Mouse (Mus musculus): ENCODE results near the gene Serpina5. TPM values are rescaled to one million over a fixed set of nuclear protein-coding genes. Genes with fewer than 3 reads are reported as not detected.
"Not testable (repeated sequence)": the region's sequence is repeated elsewhere in the genome, so short reads cannot be mapped to it uniquely, and the experiment has no call there.

The Serpina5 gene
- polyA plus RNA-seq, 1 experiment from 2014 or later: 0.07 TPM

DNA sequence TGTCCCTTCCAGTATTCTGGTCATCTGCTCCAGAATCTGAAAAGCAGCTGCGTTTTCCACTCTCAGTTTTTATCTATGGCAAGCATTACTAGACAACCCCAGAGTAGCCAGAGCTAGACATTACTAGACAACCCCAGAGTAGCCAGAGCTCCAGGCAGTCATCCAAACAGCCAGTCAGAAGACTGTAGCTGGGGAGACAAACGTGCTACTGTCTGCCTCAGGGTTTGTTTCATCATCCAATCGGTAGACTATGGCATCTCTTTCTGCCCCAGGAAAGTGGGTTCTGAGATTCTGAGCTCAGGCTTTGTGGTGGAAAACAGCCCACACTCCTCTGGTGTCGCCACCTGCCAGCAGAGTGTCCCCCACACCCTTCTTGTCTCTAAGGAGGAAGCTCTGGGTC lies 33.4 kb upstream of the Serpina5 start:
- H3K27me3 ChIP-seq (ENCODE audit: insufficient read depth, low read length): no peaks in the 10 kb centered on the region
- WGBS: 34% methylated on average over 4 of the region's 4 CpGs
- ATAC-seq (ENCODE audit: low FRiP score, low TSS enrichment): peak; percentile 58; the same call in 1 of the 2 replicates
- H3K4me2 ChIP-seq (replicated peaks; ENCODE audit: low read depth, low read length): peak overlapping the region; percentile 26
- no peaks in the 10 kb centered on the region for H3K9me3 ChIP-seq (ENCODE audit: low read length)
- H3K4me3 ChIP-seq (ENCODE audit: low read length): peak overlapping the region; percentile 32
- no peaks in the 10 kb centered on the region for H3K4me1 ChIP-seq (ENCODE audit: insufficient read depth, low read length)
- no peaks in the 10 kb centered on the region for H3K36me3 ChIP-seq (ENCODE audit: insufficient read depth, low read length)
- no peak overlapping the region for H3K27ac ChIP-seq (ENCODE audit: low read length)
- 0 out of 2 replicates have a peak overlapping the region, but pooled peaks have one; percentile 40 for H3K9ac ChIP-seq (replicated peaks; ENCODE audit: low read length)

DNA sequence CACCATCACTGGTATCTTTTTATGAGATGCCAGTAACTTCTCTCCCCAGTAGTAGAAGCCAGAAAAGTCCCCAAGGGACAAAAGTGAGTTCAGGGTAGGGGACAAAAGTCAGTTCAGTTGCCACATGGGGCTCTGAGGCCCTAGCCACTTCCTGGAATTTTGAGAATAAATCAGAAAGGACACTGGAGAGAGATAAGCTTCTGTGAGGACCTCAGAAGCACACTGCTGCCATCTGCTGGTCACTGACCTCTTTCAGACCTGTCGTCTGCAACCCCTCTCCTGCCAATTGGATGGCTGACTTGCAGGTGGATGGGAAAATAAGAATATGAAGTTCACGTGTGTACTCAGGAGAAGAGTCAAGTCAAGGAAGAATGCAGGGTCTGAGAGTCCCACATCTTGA lies 31.3 kb upstream of the Serpina5 start:
- peak; percentile 36; the same call in 1 of the 2 replicates for ATAC-seq (ENCODE audit: low FRiP score, low TSS enrichment)
- no peaks in the 10 kb centered on the region for H3K36me3 ChIP-seq (ENCODE audit: insufficient read depth, low read length)

GRCm38 (mm10) chr12:104071708-104072107 lies 29.2 kb upstream of the Serpina5 start:
- no peak overlapping the region for H3K4me3 ChIP-seq (ENCODE audit: low read length)
- no peaks in the 10 kb centered on the region for H3K4me1 ChIP-seq (ENCODE audit: insufficient read depth, low read length)
- 38% methylated on average over 1 of the region's 1 CpGs for WGBS
- no peaks in the 10 kb centered on the region for H3K9me3 ChIP-seq (ENCODE audit: low read length)
- H3K27ac ChIP-seq (ENCODE audit: low read length): no peak overlapping the region
- no peak for ATAC-seq (ENCODE audit: low FRiP score, low TSS enrichment)
- H3K27me3 ChIP-seq (ENCODE audit: insufficient read depth, low read length): no peaks in the 10 kb centered on the region
- no peak overlapping the region for H3K9ac ChIP-seq (replicated peaks; ENCODE audit: low read length)
- H3K4me2 ChIP-seq (replicated peaks; ENCODE audit: low read depth, low read length): no peak overlapping the region
- H3K36me3 ChIP-seq (ENCODE audit: insufficient read depth, low read length): no peaks in the 10 kb centered on the region

More for the DNA sequence above, 31.3 kb upstream of the Serpina5 start:
- H3K4me2 ChIP-seq (replicated peaks; ENCODE audit: low read depth, low read length): no peak overlapping the region
- H3K27me3 ChIP-seq (ENCODE audit: insufficient read depth, low read length): no peaks in the 10 kb centered on the region
- no peak overlapping the region for H3K4me3 ChIP-seq (ENCODE audit: low read length)
- no peaks in the 10 kb centered on the region for H3K9me3 ChIP-seq (ENCODE audit: low read length)
- no peak overlapping the region for H3K27ac ChIP-seq (ENCODE audit: low read length)
- no peak overlapping the region for H3K9ac ChIP-seq (replicated peaks; ENCODE audit: low read length)
- no peaks in the 10 kb centered on the region for H3K4me1 ChIP-seq (ENCODE audit: insufficient read depth, low read length)
- WGBS: 7% methylated on average over 2 of the region's 2 CpGs

DNA sequence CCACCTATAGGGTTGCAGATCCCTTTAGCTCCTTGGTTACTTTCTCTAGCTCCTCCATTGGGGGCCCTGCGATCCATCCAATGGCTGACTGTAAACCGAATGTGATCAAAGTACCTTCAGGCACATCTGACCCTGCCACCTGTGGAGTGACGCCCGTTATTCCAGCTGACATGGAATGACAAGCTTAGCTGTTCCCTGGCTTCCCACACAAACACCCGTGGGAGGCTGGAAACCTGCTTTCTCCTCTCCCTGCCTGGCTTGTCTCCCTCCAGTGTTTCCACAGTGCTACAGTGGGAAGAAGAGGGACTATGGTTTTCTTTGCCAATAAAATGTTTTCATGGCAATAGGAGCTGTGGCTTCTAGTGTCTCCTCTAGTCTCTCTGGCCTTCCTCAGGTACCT lies 28.6 kb upstream of the Serpina5 start:
- 55% methylated on average over 5 of the region's 5 CpGs for WGBS
- H3K36me3 ChIP-seq (ENCODE audit: insufficient read depth, low read length): no peaks in the 10 kb centered on the region
- no peak overlapping the region for H3K9ac ChIP-seq (replicated peaks; ENCODE audit: low read length)
- ATAC-seq (ENCODE audit: low FRiP score, low TSS enrichment): no peak
- no peak overlapping the region for H3K4me3 ChIP-seq (ENCODE audit: low read length)
- H3K27ac ChIP-seq (ENCODE audit: low read length): no peak overlapping the region
- H3K4me1 ChIP-seq (ENCODE audit: insufficient read depth, low read length): no peaks in the 10 kb centered on the region
- H3K4me2 ChIP-seq (replicated peaks; ENCODE audit: low read depth, low read length): no peak overlapping the region
- H3K27me3 ChIP-seq (ENCODE audit: insufficient read depth, low read length): no peaks in the 10 kb centered on the region
- H3K9me3 ChIP-seq (ENCODE audit: low read length): no peaks in the 10 kb centered on the region

DNA sequence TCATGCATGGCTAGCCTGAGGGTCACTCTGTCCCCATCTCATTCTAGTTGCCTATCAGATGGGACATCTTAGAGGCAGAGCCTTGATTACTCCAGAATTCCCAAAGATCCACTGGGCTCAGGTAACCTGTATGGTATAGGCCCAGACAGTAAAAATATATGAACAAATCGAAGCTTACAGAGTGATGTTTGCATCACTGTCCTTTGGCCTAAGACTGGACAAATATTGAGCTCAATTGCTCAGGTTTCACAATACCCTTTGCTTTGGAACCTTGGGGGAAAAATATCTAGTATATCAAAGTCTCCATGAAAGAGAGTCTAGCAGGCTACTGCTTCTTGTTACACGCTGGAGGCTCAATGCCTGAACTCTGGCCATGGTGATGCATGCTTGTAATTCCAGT lies 10.8 kb upstream of the Serpina5 start:
- H3K36me3 ChIP-seq (ENCODE audit: insufficient read depth, low read length): no peaks in the 10 kb centered on the region
- no peaks in the 10 kb centered on the region for H3K27me3 ChIP-seq (ENCODE audit: insufficient read depth, low read length)
- H3K4me2 ChIP-seq (replicated peaks; ENCODE audit: low read depth, low read length): no peak overlapping the region
- 70% methylated on average over 2 of the region's 2 CpGs for WGBS
- H3K4me1 ChIP-seq (ENCODE audit: insufficient read depth, low read length): no peaks in the 10 kb centered on the region
- H3K9ac ChIP-seq (replicated peaks; ENCODE audit: low read length): no peak overlapping the region
- H3K9me3 ChIP-seq (ENCODE audit: low read length): no peaks in the 10 kb centered on the region; the same call in 1 of the 2 replicates
- ATAC-seq (ENCODE audit: low FRiP score, low TSS enrichment): no peak
- H3K27ac ChIP-seq (ENCODE audit: low read length): no peak overlapping the region
- no peak overlapping the region for H3K4me3 ChIP-seq (ENCODE audit: low read length)

DNA sequence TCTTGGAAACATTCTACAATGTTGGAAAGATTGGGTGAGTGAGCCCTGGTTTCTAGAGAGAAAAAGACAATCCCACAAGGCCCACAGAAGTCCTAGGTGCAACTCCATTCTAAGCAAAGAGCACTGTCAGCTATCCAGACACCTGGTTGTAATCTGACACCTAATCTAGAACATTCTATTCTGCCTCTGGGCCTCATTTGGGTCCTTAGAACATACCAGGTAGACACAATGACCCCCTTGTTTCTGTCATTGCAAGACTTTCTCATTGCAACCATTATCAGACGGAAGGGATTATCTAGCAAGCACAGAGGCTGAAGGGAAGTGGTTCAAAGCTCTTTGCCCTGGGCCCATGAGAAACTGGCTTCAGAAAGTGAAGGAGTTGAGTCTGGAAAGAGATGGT lies 9.6 kb upstream of the Serpina5 start:
- H3K36me3 ChIP-seq (ENCODE audit: insufficient read depth, low read length): no peaks in the 10 kb centered on the region
- no peaks in the 10 kb centered on the region for H3K27me3 ChIP-seq (ENCODE audit: insufficient read depth, low read length)
- H3K27ac ChIP-seq (ENCODE audit: low read length): no peak overlapping the region
- ATAC-seq (ENCODE audit: low FRiP score, low TSS enrichment): no peak
- no peak overlapping the region for H3K4me2 ChIP-seq (replicated peaks; ENCODE audit: low read depth, low read length)
- no peaks in the 10 kb centered on the region for H3K4me1 ChIP-seq (ENCODE audit: insufficient read depth, low read length)
- no peak overlapping the region for H3K4me3 ChIP-seq (ENCODE audit: low read length)
- 77% methylated on average over 1 of the region's 1 CpGs for WGBS
- no peaks in the 10 kb centered on the region; the same call in 1 of the 2 replicates for H3K9me3 ChIP-seq (ENCODE audit: low read length)
- no peak overlapping the region for H3K9ac ChIP-seq (replicated peaks; ENCODE audit: low read length)

DNA sequence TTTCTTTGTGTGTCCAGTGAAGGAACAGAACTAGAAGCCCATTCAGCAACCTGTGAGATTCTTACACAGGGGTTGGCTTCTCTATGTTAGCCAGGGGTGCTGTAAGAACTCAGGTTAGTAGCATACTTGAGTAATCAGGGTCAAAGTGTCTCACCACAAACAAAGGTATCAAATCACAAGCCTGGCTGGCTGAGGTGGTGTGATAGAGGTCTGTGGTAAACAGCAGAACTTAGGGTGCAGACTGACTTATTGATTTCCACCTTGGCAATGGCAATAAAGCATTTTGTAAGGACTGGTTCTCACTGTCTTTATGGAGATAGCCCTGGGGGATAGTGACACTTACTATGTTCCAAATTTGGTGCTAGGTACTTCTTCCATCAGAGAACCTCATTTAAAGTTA lies 4.9 kb downstream of the Serpina5 start:
- no peaks in the 10 kb centered on the region for H3K36me3 ChIP-seq (ENCODE audit: insufficient read depth, low read length)
- no peak for ATAC-seq (ENCODE audit: low FRiP score, low TSS enrichment)
- H3K9ac ChIP-seq (replicated peaks; ENCODE audit: low read length): no peak overlapping the region
- H3K27me3 ChIP-seq (ENCODE audit: insufficient read depth, low read length): no peaks in the 10 kb centered on the region
- no peak overlapping the region for H3K27ac ChIP-seq (ENCODE audit: low read length)
- no peaks in the 10 kb centered on the region for H3K4me1 ChIP-seq (ENCODE audit: insufficient read depth, low read length)
- H3K9me3 ChIP-seq (ENCODE audit: low read length): no peaks in the 10 kb centered on the region
- H3K4me3 ChIP-seq (ENCODE audit: low read length): no peak overlapping the region
- no peak overlapping the region for H3K4me2 ChIP-seq (replicated peaks; ENCODE audit: low read depth, low read length)

DNA sequence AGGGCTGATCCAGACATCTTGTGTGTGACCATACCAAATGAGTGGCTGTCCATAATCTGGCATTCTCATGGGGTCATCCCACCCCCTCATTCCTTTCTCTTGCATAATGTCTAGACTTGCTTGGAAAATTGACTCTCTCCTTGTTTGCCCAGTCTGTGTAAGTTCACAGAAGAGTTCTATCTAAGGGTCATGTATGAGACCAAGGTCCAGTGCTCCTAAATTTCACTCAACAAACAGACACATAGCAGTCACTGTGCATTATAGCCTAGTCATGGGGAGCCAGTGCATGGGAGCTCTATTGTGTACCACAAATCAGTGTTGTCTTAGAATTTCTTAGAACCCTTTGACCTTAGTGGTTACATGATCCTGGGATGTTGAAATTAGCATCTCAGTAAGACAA lies 6.0 kb downstream of the Serpina5 start:
- Histone ChIP-seq H3K27me3 (ENCODE audit: insufficient read depth, low read length) (no peaks in the 10 kb centered on the region), H3K4me2 (replicated peaks; ENCODE audit: low read depth, low read length) (no peak overlapping the region), H3K9me3 (ENCODE audit: low read length) (no peaks in the 10 kb centered on the region), H3K36me3 (ENCODE audit: insufficient read depth, low read length) (no peaks in the 10 kb centered on the region), H3K27ac (ENCODE audit: low read length) (no peak overlapping the region), H3K4me3 (ENCODE audit: low read length) (no peak overlapping the region), H3K9ac (replicated peaks; ENCODE audit: low read length) (no peak overlapping the region), H3K4me1 (ENCODE audit: insufficient read depth, low read length) (no peaks in the 10 kb centered on the region)
- ATAC-seq (ENCODE audit: low FRiP score, low TSS enrichment): no peak

- no peak for ATAC-seq (ENCODE audit: low FRiP score, low TSS enrichment)
- Histone ChIP-seq H3K4me1 (ENCODE audit: insufficient read depth, low read length) (no peaks in the 10 kb centered on the region), H3K27me3 (ENCODE audit: insufficient read depth, low read length) (no peaks in the 10 kb centered on the region), H3K27ac (ENCODE audit: low read length) (no peak overlapping the region), H3K9ac (replicated peaks; ENCODE audit: low read length) (no peak overlapping the region), H3K36me3 (ENCODE audit: insufficient read depth, low read length) (no peaks in the 10 kb centered on the region), H3K4me2 (replicated peaks; ENCODE audit: low read depth, low read length) (no peak overlapping the region), H3K9me3 (ENCODE audit: low read length) (no peaks in the 10 kb centered on the region), H3K4me3 (ENCODE audit: low read length) (no peak overlapping the region)
- 68% methylated on average over 2 of the region's 2 CpGs for WGBS
Observed at GRCm38 (mm10) chr12:104108507-104108906, 7.6 kb downstream of the Serpina5 start.

DNA sequence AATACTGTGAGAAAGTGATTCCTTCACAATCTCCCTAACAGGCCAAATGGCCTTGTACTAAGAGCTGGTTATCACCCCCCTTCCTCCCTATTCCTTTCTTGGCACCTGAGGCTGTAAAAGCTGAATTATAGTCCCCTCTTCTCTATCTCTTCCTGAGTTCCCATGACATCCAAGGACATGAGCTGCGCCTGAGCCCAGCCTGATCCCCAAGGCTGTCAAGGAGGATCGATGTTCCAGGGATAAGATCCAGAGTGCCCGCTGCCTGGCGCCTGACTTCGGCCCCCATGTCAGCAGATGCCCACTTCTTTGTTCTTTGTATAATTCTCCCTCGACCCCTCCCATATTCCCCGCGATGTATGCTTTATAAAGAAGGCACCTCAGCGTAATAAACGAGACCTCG lies 11.4 kb downstream of the Serpina5 start, which contains the start of gene Serpina3a:
TSS of gene Serpina3a (plus strand) at position 392 of the 400 bp plus-strand sequence.
- not testable (repeated sequence) for H3K9me3 ChIP-seq (ENCODE audit: low read length); H3K4me3 ChIP-seq (ENCODE audit: low read length); H3K36me3 ChIP-seq (ENCODE audit: insufficient read depth, low read length); H3K27me3 ChIP-seq (ENCODE audit: insufficient read depth, low read length); H3K4me1 ChIP-seq (ENCODE audit: insufficient read depth, low read length); ATAC-seq (ENCODE audit: low FRiP score, low TSS enrichment); H3K27ac ChIP-seq (ENCODE audit: low read length); H3K4me2 ChIP-seq (replicated peaks; ENCODE audit: low read depth, low read length); H3K9ac ChIP-seq (replicated peaks; ENCODE audit: low read length)
- 75% methylated on average over 10 of the region's 11 CpGs for WGBS

Measured in kidney, embryonic 16.5 days (tissue).